In the genomic region with DNA sequence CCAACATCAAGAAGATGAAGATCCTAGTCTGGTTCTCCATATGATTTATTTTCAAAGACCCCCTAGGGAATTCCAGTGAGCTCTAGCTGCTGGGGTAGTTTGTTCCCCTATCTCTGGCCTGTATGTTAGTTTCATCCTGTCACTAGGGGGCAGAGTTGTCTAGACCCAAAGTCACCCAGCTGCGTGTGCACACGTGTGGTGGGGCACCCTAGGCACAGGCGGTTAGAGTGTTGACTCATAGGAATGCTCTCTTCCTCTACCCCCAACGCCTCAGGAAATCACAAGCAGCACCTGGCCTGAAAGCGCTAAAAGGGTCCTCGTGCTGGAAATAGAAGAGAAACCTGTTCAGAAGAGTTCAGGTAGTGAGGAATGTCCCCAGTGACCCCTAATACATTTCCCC, we compare ENCODE assay signal across 8 mouse cellular contexts. TPM values are rescaled to one million over a fixed set of nuclear protein-coding genes. Genes with fewer than 3 reads are reported as not detected.
DNase-seq lines count a peak whose midpoint lies in the region; ATAC-seq and TF ChIP-seq lines count a peak whose summit lies in the region.

No protein-coding gene starts in this region.

- peaks cover 3% of the 10 kb centered on the region; the same call in 1 of the 2 replicates for H3K27me3 ChIP-seq in heart, embryonic 16.5 days (ENCODE audit: control insufficient read depth, insufficient read depth, low read length)
- no peaks in the 10 kb centered on the region for H3K27me3 ChIP-seq in limb, embryonic 14.5 days (ENCODE audit: control insufficient read depth, insufficient read depth, low read length)
- H3K27me3 ChIP-seq in hindbrain, embryonic 16.5 days (replicated peaks; ENCODE audit: control insufficient read depth, insufficient read depth, low read length), result no peaks in the 10 kb centered on the region

- no peak for TF ChIP-seq POLR2A in limb, embryonic 14.5 days (IDR thresholded peaks at IDR 0.05; ENCODE audit: borderline replicate concordance, extremely low read depth, insufficient read depth, insufficient read length)

- H3K4me3 ChIP-seq in heart, embryonic 16.5 days (ENCODE audit: low read length), result no peak overlapping the region
- H3K4me3 ChIP-seq in limb, embryonic 14.5 days (replicated peaks; ENCODE audit: low read length), result no peak overlapping the region
- H3K4me3 ChIP-seq in hindbrain, embryonic 16.5 days (ENCODE audit: low read length), result no peak overlapping the region

- H3K4me1 ChIP-seq in heart, embryonic 16.5 days (ENCODE audit: control insufficient read depth, insufficient read depth, low read length), result no peaks in the 10 kb centered on the region
- H3K4me1 ChIP-seq in limb, embryonic 14.5 days (ENCODE audit: control insufficient read depth, insufficient read depth, low read length), result no peaks in the 10 kb centered on the region; the same call in 1 of the 2 replicates
- no peaks in the 10 kb centered on the region for H3K4me1 ChIP-seq in hindbrain, embryonic 16.5 days (ENCODE audit: control insufficient read depth, insufficient read depth, low read depth, low read length)

- intact Hi-C loops in heart, postnatal 25 days (cut with DNase I), result loop anchor here (5.0 kb wide), 1 partner anchor 64 kb away; no protein-coding TSS in a partner anchor

- no peak overlapping the region for H3K4me2 ChIP-seq in heart, embryonic 16.5 days (ENCODE audit: low read depth, low read length)
- no peak overlapping the region for H3K4me2 ChIP-seq in limb, embryonic 14.5 days (replicated peaks; ENCODE audit: low read depth, low read length, severe bottlenecking)
- H3K4me2 ChIP-seq in hindbrain, embryonic 16.5 days (ENCODE audit: low read length), result no peak overlapping the region

- DNase-seq in heart, postnatal 25 days (ENCODE audit: low spot score), result no peak
- peak; percentile 53 for DNase-seq in c-Kit-positive CD71-negative TER-119-negative erythroid progenitor cells, embryonic 14.5 days (ENCODE audit: low read depth)
- DNase-seq in limb, embryonic 14.5 days (ENCODE audit: low spot score), result peak; percentile 23
- DNase-seq in retina, postnatal 1 day, result peak; percentile 43
- no peak for DNase-seq in layer of hippocampus, adult 18-20 months (ENCODE audit: low spot score in 2 of 2)

- H3K9ac ChIP-seq in heart, embryonic 16.5 days (ENCODE audit: low read length), result no peak overlapping the region
- H3K9ac ChIP-seq in limb, embryonic 14.5 days (ENCODE audit: low read depth, low read length, severe bottlenecking), result no peak overlapping the region
- H3K9ac ChIP-seq in hindbrain, embryonic 16.5 days (ENCODE audit: low read depth, low read length), result no peak overlapping the region

- no peak overlapping the region for H3K27ac ChIP-seq in heart, embryonic 16.5 days (ENCODE audit: low read length)
- no peak overlapping the region for H3K27ac ChIP-seq in limb, embryonic 14.5 days (replicated peaks; ENCODE audit: low read depth, low read length)
- no peak overlapping the region for H3K27ac ChIP-seq in hindbrain, embryonic 16.5 days (ENCODE audit: low read depth, low read length)

- ATAC-seq in heart, embryonic 16.5 days (replicated peaks; ENCODE audit: extremely low read depth, insufficient read depth, low FRiP score), result peak; percentile 55; the same call in 1 of the 2 replicates
- ATAC-seq in CD4-positive, CD25-positive, alpha-beta regulatory T cell, adult 4 months, result peak; percentile 78
- no peak for ATAC-seq in limb, embryonic 14.5 days (ENCODE audit: low FRiP score, low read depth)
- no peak for ATAC-seq in hindbrain, embryonic 16.5 days

- no peaks in the 10 kb centered on the region for H3K36me3 ChIP-seq in heart, embryonic 16.5 days (ENCODE audit: control insufficient read depth, insufficient read depth)
- H3K36me3 ChIP-seq in limb, embryonic 14.5 days (ENCODE audit: control insufficient read depth, insufficient read depth, low read length), result no peaks in the 10 kb centered on the region
- H3K36me3 ChIP-seq in hindbrain, embryonic 16.5 days (ENCODE audit: control insufficient read depth, insufficient read depth, low read length), result no peaks in the 10 kb centered on the region

- 20% methylated on average over 6 of the region's 6 CpGs for WGBS in heart, embryonic 16.5 days
- 25% methylated on average over 6 of the region's 6 CpGs for WGBS in limb, embryonic 14.5 days
- 32% methylated on average over 6 of the region's 6 CpGs for WGBS in hindbrain, embryonic 16.5 days

- 0 out of 2 replicates have a peak, but pooled peaks cover 3% of the 10 kb centered on the region for H3K9me3 ChIP-seq in heart, embryonic 16.5 days (replicated peaks; ENCODE audit: control insufficient read depth, low read length)
- H3K9me3 ChIP-seq in limb, embryonic 14.5 days (ENCODE audit: control insufficient read depth, low read length), result no peaks in the 10 kb centered on the region
- no peaks in the 10 kb centered on the region for H3K9me3 ChIP-seq in hindbrain, embryonic 16.5 days (ENCODE audit: control insufficient read depth, low read length)

RNA-seq across cellular contexts. Expression of gene Dusp9, which starts 46.0 kb away (rescaled TPM):
- 1.1 and 1.7 TPM in 2 replicates for polyA plus RNA-seq in heart, embryonic 16.5 days (2015; fragmentation: Nextera tagmentation; extraction: Ambion mirVana)
- total RNA-seq in heart, postnatal 25 days (2021), result not detected
- under 1 TPM in 1 of 2 experiments, not detected in 1; 0.31 TPM for polyA plus RNA-seq in CD4-positive, CD25-positive, alpha-beta regulatory T cell, adult 4 months (2017; shearing (Covaris generic))
- 10.9 and 13.9 TPM in 2 replicates for polyA plus RNA-seq in limb, embryonic 14.5 days (2012; rRNA removed)
- 2.4 and 5.0 TPM in 2 replicates for polyA plus RNA-seq in limb, embryonic 14.5 days (2014; fragmentation: Nextera tagmentation; extraction: Ambion mirVana)
- total RNA-seq in layer of hippocampus, adult 18-20 months (2021), result under 1 TPM; 0.23 to 0.30 TPM
- polyA plus RNA-seq in hindbrain, embryonic 16.5 days (2015; fragmentation: Nextera tagmentation; extraction: Ambion mirVana), result 0.67 and 0.84 TPM in 2 replicates

Comparison
In these comparisons a context has a peak if more than half of its experiments do, and no peak if none do; other contexts are left out.
1. ATAC-seq: peak in heart, embryonic 16.5 days (single experiment) and CD4-positive, CD25-positive, alpha-beta regulatory T cell, adult 4 months (single experiment); none in limb, embryonic 14.5 days (single experiment) and hindbrain, embryonic 16.5 days (single experiment).
2. DNase-seq: peak in c-Kit-positive CD71-negative TER-119-negative erythroid progenitor cells, embryonic 14.5 days (single experiment), limb, embryonic 14.5 days (single experiment) and retina, postnatal 1 day (single experiment); none in heart, postnatal 25 days (single experiment) and layer of hippocampus, adult 18-20 months (0 of 2).